8 mouse cellular contexts compared by ENCODE assay signal in genomic region chr4:133089802-133090201, GRCm38 (mm10). TPM values are rescaled to one million over a fixed set of nuclear protein-coding genes. Genes with fewer than 3 reads are reported as not detected.
A peak's percentile ranks its signal among the peaks of the same experiment; 100 is the strongest.
DNase-seq lines count a peak whose midpoint lies in the region; ATAC-seq and TF ChIP-seq lines count a peak whose summit lies in the region.
"Had no signal": no experiment of that assay in that cellular context is flagged by ENCODE, and none has a peak within 500 bp of the region (broad histone marks: within the 10 kb centered on the region; RNA-seq: fewer than 3 reads in every experiment).

No protein-coding gene starts in this region.

- DNase-seq in left cerebral cortex, adult 2 months (ENCODE audit: extremely low spot score in 1 of 2, low spot score in 2 of 2): no peak
- DNase-seq in left cerebral cortex, postnatal 25 days (ENCODE audit: low spot score in 2 of 2): no peak
- DNase-seq in hindbrain, postnatal 0 days (ENCODE audit: low spot score): no peak
- DNase-seq in midbrain, postnatal 0 days (ENCODE audit: low spot score): no peak
- no peak for DNase-seq in MN1 (ENCODE audit: low spot score)
- DNase-seq in adrenal gland, postnatal 10 days: no peak

- TF ChIP-seq CTCF in left cerebral cortex, adult 2 months (IDR thresholded peaks at IDR 0.05): no peak
- no peak for TF ChIP-seq CTCF in hindbrain, postnatal 0 days (IDR thresholded peaks at IDR 0.05; ENCODE audit: low read depth)
- TF ChIP-seq CTCF in midbrain, postnatal 0 days (IDR thresholded peaks at IDR 0.05): no peak

- peak overlapping the region; percentile 78; the same call in 1 of the 2 replicates for H3K27ac ChIP-seq in left cerebral cortex, adult 2 months
- H3K27ac ChIP-seq in forebrain, embryonic 15.5 days (replicated peaks): peak overlapping the region; percentile 93
- H3K27ac ChIP-seq in hindbrain, postnatal 0 days: peak overlapping the region; percentile 87
- 0 out of 2 replicates have a peak overlapping the region, but pooled peaks have one; percentile 57 for H3K27ac ChIP-seq in midbrain, postnatal 0 days (ENCODE audit: low read depth, low read length)

- H3K36me3 ChIP-seq in forebrain, embryonic 15.5 days: no peaks in the 10 kb centered on the region
- no peaks in the 10 kb centered on the region for H3K36me3 ChIP-seq in hindbrain, postnatal 0 days (ENCODE audit: insufficient read depth, low read length)
- H3K36me3 ChIP-seq in midbrain, postnatal 0 days (ENCODE audit: insufficient read depth, low read length): no peaks in the 10 kb centered on the region

- 0 out of 2 replicates have a peak overlapping the region, but pooled peaks have one; percentile 14 for H3K9ac ChIP-seq in forebrain, embryonic 15.5 days (replicated peaks)
- H3K9ac ChIP-seq in hindbrain, postnatal 0 days (replicated peaks; ENCODE audit: low read length): no peak overlapping the region
- 0 out of 2 replicates have a peak overlapping the region, but pooled peaks have one; percentile 39 for H3K9ac ChIP-seq in midbrain, postnatal 0 days (replicated peaks; ENCODE audit: low read length, poor library complexity, severe bottlenecking)

- H3K4me2 ChIP-seq in forebrain, embryonic 15.5 days (replicated peaks): no peak overlapping the region
- H3K4me2 ChIP-seq in hindbrain, postnatal 0 days (ENCODE audit: low read depth, low read length): no peak overlapping the region
- no peak overlapping the region for H3K4me2 ChIP-seq in midbrain, postnatal 0 days (ENCODE audit: low read depth, low read length, poor library complexity, severe bottlenecking)

- H3K9me3 ChIP-seq in forebrain, embryonic 15.5 days: no peaks in the 10 kb centered on the region
- no peaks in the 10 kb centered on the region for H3K9me3 ChIP-seq in hindbrain, postnatal 0 days (ENCODE audit: low read length)
- H3K9me3 ChIP-seq in midbrain, postnatal 0 days (ENCODE audit: low read length): no peaks in the 10 kb centered on the region

- no peaks in the 10 kb centered on the region for H3K27me3 ChIP-seq in forebrain, embryonic 15.5 days
- no peaks in the 10 kb centered on the region for H3K27me3 ChIP-seq in hindbrain, postnatal 0 days (ENCODE audit: insufficient read depth, low read length)
- H3K27me3 ChIP-seq in midbrain, postnatal 0 days (ENCODE audit: insufficient read depth, low read length): no peaks in the 10 kb centered on the region

- intact Hi-C loops in left cerebral cortex, adult 2 months (cut with DNase I): no loop called here
- intact Hi-C loops in left cerebral cortex, postnatal 25 days (cut with DNase I): no loop called here

- H3K4me3 ChIP-seq in left cerebral cortex, adult 2 months: no peak overlapping the region
- H3K4me3 ChIP-seq in forebrain, embryonic 15.5 days: no peak overlapping the region
- no peak overlapping the region for H3K4me3 ChIP-seq in hindbrain, postnatal 0 days (ENCODE audit: low read length)
- no peak overlapping the region for H3K4me3 ChIP-seq in midbrain, postnatal 0 days (ENCODE audit: low read depth, low read length)

- 77% methylated on average over 4 of the region's 4 CpGs for WGBS in forebrain, embryonic 15.5 days
- WGBS in hindbrain, postnatal 0 days: 72% methylated on average over 4 of the region's 4 CpGs
- 77% methylated on average over 4 of the region's 4 CpGs for WGBS in midbrain, postnatal 0 days

- peaks cover 83% of the 10 kb centered on the region for H3K4me1 ChIP-seq in forebrain, embryonic 15.5 days
- H3K4me1 ChIP-seq in hindbrain, postnatal 0 days (ENCODE audit: insufficient read depth, low read length): peaks cover 59% of the 10 kb centered on the region
- H3K4me1 ChIP-seq in midbrain, postnatal 0 days (ENCODE audit: insufficient read depth, low read length): peaks cover 44% of the 10 kb centered on the region

- ATAC-seq in forebrain, embryonic 15.5 days (replicated peaks): no peak
- no peak for ATAC-seq in hindbrain, postnatal 0 days
- ATAC-seq in midbrain, postnatal 0 days (ENCODE audit: low FRiP score): no peak
- ATAC-seq: inflammation-experienced regulatory T-cells, adult 6 months had no signal

RNA-seq across cellular contexts. Expression of gene Wasf2, which starts 40.5 kb away (rescaled TPM):
- total RNA-seq in left cerebral cortex, adult 2 months (2021): 10 to 100 TPM; 25.7 to 34.3 TPM
- total RNA-seq in left cerebral cortex, postnatal 25 days (2021): 10 to 100 TPM; 27.6 to 32.9 TPM
- polyA plus RNA-seq in forebrain, embryonic 15.5 days (2015; fragmentation: Nextera tagmentation; extraction: Ambion mirVana): 31.8 and 33.6 TPM in 2 replicates
- total RNA-seq in hindbrain, postnatal 0 days (2014; rRNA removed): 14.1 and 14.7 TPM in 2 replicates
- 27.5 and 32.3 TPM in 2 replicates for polyA plus RNA-seq in hindbrain, postnatal 0 days (2015; fragmentation: Nextera tagmentation; extraction: Ambion mirVana)
- 18.3 and 19.6 TPM in 2 replicates for total RNA-seq in midbrain, postnatal 0 days (2014; rRNA removed)
- polyA plus RNA-seq in midbrain, postnatal 0 days (2015; fragmentation: Nextera tagmentation; extraction: Ambion mirVana): 19.1 and 26.0 TPM in 2 replicates
- 100 to 1,000 TPM; 122 to 123 TPM for total RNA-seq in adrenal gland, postnatal 10 days (2021)
